Mouse (Mus musculus) c-Kit-positive CD71-negative TER-119-negative erythroid progenitor cells, embryonic 14.5 days (primary cell): Measurements from ENCODE around the gene Gng12.

Experiments used
- DNase-seq: peaks from one replicate; pipeline ENCODE4 v3.0.0-alpha.2; 2013; ENCODE audit warnings: low read depth

The Gng12 gene

DNA sequence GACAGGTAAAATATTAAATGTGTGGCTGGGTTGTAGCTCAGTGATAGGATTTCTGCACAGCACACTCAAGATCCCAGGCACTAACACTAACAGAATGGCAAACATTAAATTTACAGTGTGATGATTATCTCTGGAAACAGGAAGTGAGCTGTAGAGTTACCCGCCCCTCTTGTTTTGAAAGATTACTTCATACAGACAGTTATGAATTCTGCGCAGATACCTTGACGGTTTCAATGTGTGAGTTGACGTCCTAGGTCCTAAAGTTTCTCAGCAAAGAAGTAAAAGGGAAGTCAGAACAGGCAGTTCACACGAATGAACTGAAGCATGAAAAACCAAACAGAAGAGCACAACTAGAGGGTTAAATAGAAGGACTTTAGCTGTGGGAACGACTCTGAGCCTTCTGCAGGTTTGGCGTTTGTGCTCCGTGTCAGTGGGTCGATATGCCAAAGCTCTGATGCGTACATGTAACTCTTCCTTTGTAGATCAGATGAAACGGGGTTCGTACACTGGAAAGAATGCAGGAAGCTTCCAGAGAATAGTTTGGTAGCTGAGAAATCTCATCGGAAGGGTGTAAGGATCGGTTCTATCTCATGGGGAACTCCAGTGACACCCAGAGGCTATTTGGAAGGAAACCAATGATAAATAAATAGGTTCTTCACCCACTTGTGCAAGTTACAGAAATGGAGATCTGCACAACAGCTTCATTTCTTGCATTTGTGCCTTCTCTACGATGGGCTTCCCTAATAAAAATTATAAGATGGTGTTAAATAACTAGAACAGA is 160.1 kb downstream of the Gng12 start:
- no peak for DNase-seq

GRCm38 (mm10) chr6:67056889-67057564 is 160.8 kb downstream of the Gng12 start:
- no peak for DNase-seq

- no peak for DNase-seq
Measured at GRCm38 (mm10) chr6:67057574-67057973, 161.4 kb downstream of the Gng12 start.

GRCm38 (mm10) chr6:67057991-67058696 is 161.9 kb downstream of the Gng12 start:
- no peak for DNase-seq

DNA sequence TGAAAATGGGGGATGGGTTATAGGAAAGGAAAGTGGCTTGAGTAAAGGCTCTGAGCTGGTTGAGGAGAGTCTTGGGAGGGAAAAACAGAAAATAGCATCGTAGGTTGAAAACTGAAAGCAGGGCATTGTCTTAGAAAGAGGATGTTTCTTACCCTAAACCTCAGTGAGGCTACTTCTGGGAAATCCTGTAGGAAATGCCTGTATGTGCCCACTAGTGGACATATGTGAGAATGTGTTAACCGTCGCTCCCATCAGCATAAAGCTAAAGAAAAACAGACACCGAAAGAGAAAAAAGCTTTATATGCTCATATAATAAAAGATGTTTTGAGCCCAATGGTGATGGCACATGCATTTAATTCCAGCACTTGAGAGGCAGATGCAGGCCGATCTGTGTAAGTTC is 163.9 kb downstream of the Gng12 start:
- DNase-seq, result no peak

DNA sequence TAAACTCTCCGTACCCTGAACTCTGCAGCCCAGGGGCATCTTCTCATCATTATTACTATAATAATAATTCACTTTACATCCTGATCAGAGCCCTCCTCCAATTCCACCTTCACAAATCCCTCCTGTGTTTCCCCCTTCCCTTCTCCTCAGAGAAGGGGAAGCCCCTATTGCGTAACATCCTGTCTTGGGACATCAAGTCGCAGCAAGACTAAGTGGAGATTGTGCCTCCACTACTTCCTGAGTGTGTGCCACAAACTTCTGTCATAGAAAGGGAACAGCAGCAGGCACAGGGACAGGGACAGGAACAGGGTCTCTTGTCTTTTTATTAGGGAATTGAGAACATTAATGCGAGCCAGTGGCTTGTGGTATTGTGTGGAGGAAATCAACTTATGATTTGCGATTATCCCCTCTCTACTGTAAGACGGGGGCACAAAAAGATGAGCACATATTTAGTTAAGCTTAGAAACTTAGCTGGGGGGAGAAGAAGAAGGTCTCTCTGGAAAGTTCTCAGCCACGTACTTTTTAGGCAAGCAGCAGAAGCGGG is 173.1 kb downstream of the Gng12 start:
- no peak for DNase-seq

GRCm38 (mm10) chr6:67069800-67070315 is 173.7 kb downstream of the Gng12 start:
- no peak for DNase-seq
